Mouse (Mus musculus): ENCODE data around the gene Tex52.

Tex52 gene

DNA sequence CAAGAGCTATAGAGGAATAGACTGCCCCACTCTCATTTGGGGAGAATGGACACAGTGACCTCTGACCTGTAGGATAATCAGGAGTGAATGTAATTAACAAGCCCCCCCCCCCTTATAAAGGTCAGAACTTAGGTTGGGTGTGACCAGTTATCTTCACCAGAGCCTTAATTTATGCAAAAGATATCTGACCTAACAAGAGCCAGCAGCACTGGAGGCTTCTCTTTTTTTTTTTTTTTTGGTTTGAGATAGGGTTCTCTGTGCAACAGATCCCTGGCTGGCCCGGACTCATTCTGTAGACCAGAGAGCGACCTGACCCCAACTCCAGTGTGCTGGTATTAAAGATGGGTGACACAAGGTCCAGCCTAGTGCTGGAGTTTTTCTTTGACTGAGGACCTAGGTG is 54.0 kb downstream of the Tex52 start:
- no peak for DNase-seq (ENCODE audit: low spot score in 2 of 2)

GRCm38 (mm10) chr6:128429826-128430225 is 54.6 kb downstream of the Tex52 start:
- DNase-seq (ENCODE audit: low spot score in 2 of 2) = no peak

DNA sequence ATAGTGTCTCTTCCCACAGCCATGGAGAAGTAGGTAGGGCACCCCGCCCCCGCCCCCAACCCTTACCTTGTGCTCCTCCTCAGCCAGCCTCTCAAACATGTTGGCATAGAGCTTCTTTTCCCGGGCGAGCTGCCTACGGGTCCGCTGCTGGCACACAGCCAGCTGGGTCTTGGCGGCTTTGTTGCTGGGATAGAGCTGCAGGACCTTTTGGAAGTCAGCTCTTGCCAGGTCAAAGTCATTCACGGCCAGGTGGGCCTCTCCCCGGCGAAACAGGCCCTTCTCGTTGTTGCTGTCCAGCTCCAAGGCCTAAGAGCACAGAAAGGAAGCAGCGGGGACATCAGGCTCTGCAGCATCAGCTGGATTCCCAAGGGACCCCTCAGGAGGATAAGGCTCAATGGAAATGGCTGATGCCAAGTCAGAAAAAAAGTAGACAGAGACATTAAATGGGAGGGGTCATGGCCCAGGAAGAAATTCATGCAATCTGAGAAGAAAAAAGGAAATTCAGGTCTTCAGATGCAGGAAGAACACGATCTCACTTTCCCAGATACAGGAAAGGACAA is 57.2 kb downstream of the Tex52 start:
- DNase-seq (ENCODE audit: low spot score in 2 of 2) = no peak

GRCm38 (mm10) chr6:128433566-128433965 is 58.3 kb downstream of the Tex52 start:
- DNase-seq (ENCODE audit: low spot score in 2 of 2) = no peak

All from frontal cortex, postnatal 10 days (tissue).